Mouse (Mus musculus) embryonic facial prominence, embryonic 14.5 days (tissue): ENCODE results near the gene Trim69. TPM values are rescaled to one million over a fixed set of nuclear protein-coding genes. Genes with fewer than 3 reads are reported as not detected.

Source experiments
- ATAC-seq: fragments of 200-750 bp; cut with Nextera tagmentation; 2 replicates; pipeline ENCODE4 v1.8.0; 2017; ENCODE audit warnings: low read depth, moderate number of reproducible peaks, moderate TSS enrichment
- DNase-seq: peaks from one replicate; pipeline ENCODE4 v3.0.0-alpha.2; 2015; ENCODE audit warnings: low spot score
- H3K27ac ChIP-seq: fragments of 300-500 bp; sonication (generic); replicated peaks from 2 replicates; pipeline ENCODE4 v1.5.1; 2014; ENCODE audit warnings: low read depth, mild to moderate bottlenecking, low read length, moderate library complexity
- H3K27me3 ChIP-seq: fragments of 300-500 bp; sonication (generic); replicated peaks from 2 replicates; pipeline ENCODE4 v1.6.1; 2014; ENCODE audit warnings: low read length; ENCODE audit not compliant: control insufficient read depth, insufficient read depth
- H3K36me3 ChIP-seq: fragments of 300-500 bp; sonication (generic); 2 replicates; pipeline ENCODE4 v1.6.1; 2014; ENCODE audit warnings: low read length, mixed read lengths; ENCODE audit not compliant: control insufficient read depth, insufficient read depth
- H3K4me1 ChIP-seq: fragments of 300-500 bp; sonication (generic); 2 replicates; pipeline ENCODE4 v1.6.1; 2014; ENCODE audit warnings: antibody characterized with exemption, low read length; ENCODE audit not compliant: control insufficient read depth, insufficient read depth
- H3K4me2 ChIP-seq: fragments of 300-500 bp; sonication (generic); 2 replicates; pipeline ENCODE4 v1.6.1; 2014; ENCODE audit warnings: low read depth, mild to moderate bottlenecking, low read length, moderate library complexity, mixed read lengths
- H3K4me3 ChIP-seq: fragments of 300-500 bp; sonication (generic); 2 replicates; pipeline ENCODE4 v1.5.1; 2014; ENCODE audit warnings: low read depth, mild to moderate bottlenecking, low read length
- H3K9ac ChIP-seq: fragments of 300-500 bp; sonication (generic); 2 replicates; pipeline ENCODE4 v1.6.1; 2014; ENCODE audit warnings: low read depth, mild to moderate bottlenecking, low read length, moderate library complexity, mixed read lengths
- H3K9me3 ChIP-seq: fragments of 300-500 bp; sonication (generic); 2 replicates; pipeline ENCODE4 v1.6.1; 2016; ENCODE audit warnings: low read length; ENCODE audit not compliant: control insufficient read depth
- WGBS: fragments of 180-500 bp; shearing (Covaris S2); extraction: QIAGEN DNeasy Blood & Tissue Kit; methylation state at CpG from one replicate; pipeline ENCODE4 v1.1.7; 2014; 5-methylcytosine and 5-hydroxymethylcytosine counted together
- polyA plus RNA-seq: library from polyadenylated mRNA; unstranded; fragments of >200 nt; fragmentation: Nextera tagmentation; extraction: Ambion mirVana; gene quantifications from 2 replicates; pipeline ENCODE4 v1.2.1, GENCODE M21; 2014

The Trim69 gene
- polyA plus RNA-seq, 1 experiment from 2014 or later: 0.10 TPM

DNA sequence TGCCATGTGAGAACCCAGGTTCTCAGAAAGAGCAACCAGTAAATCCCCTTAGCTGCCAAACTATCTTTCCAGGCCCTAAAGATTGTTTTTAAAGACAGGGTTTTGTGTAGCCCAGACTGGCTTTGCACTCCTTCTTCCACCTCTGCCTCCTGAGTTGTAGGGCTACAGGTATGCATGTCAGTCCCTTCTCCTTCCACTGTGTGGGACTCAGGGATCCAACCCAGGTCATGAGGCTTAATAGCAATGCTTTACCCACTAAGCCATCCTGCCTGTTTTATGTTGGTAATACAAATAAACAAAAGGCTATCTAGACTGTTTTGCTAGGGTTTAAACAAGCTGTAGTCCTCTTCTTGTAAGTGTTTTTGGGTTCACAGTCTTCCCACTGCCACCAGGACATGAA lies 2.9 kb upstream of the Trim69 start:
- Histone ChIP-seq H3K9ac (no peak overlapping the region), H3K4me2 (no peak overlapping the region), H3K4me1 (peaks cover 5% of the 10 kb centered on the region; the same call in 1 of the 2 replicates), H3K27ac (no peak overlapping the region), H3K36me3 (peaks cover 3% of the 10 kb centered on the region; the same call in 1 of the 2 replicates), H3K27me3 (no peaks in the 10 kb centered on the region), H3K9me3 (no peaks in the 10 kb centered on the region), H3K4me3 (no peak overlapping the region)
- DNase-seq (no peak), ATAC-seq (no peak)

DNA sequence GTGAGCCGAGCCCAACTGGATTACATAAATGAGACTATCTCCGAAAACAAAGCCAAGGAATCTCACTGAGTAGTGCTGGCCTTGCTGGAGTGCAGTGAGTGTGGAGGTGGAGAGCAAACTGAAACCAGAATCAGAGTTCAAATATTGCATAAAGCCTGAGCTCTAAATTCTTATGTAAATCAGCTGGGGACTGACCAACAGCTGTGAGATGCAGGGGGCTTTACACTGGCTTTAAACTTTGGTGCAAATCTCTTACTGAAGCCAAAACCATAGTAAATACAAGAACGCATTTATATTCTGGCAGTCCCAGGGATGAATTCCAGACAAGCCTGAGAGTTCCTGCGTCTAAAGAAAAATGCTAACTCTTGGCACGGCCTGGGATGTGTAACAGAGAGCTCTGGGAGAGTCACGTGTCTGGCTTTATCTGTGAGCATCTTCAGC lies 2.1 kb upstream of the Trim69 start:
- H3K36me3 ChIP-seq: peaks cover 3% of the 10 kb centered on the region; the same call in 1 of the 2 replicates
- H3K4me3 ChIP-seq: no peak overlapping the region
- H3K4me1 ChIP-seq: peaks cover 5% of the 10 kb centered on the region; the same call in 1 of the 2 replicates
- ATAC-seq (peak; percentile 77), DNase-seq (peak; percentile 84)
- no peak overlapping the region for H3K4me2 ChIP-seq
- H3K27ac ChIP-seq: no peak overlapping the region
- no peak overlapping the region for H3K9ac ChIP-seq
- no peaks in the 10 kb centered on the region for H3K27me3 ChIP-seq
- H3K9me3 ChIP-seq: no peaks in the 10 kb centered on the region
- 29% methylated on average over 6 of the region's 6 CpGs for WGBS

GRCm38 (mm10) chr2:122159667-122160066 lies 833 bp upstream of the Trim69 start:
- Histone ChIP-seq H3K36me3 (no peaks in the 10 kb centered on the region), H3K27ac (no peak overlapping the region), H3K4me1 (peaks cover 5% of the 10 kb centered on the region; the same call in 1 of the 2 replicates), H3K9ac (no peak overlapping the region), H3K27me3 (no peaks in the 10 kb centered on the region), H3K9me3 (no peaks in the 10 kb centered on the region), H3K4me3 (no peak overlapping the region), H3K4me2 (no peak overlapping the region)
- DNase-seq (no peak), ATAC-seq (no peak)
- 80% methylated on average over 6 of the region's 6 CpGs for WGBS

- peak; percentile 38 for DNase-seq
- no peaks in the 10 kb centered on the region for H3K27me3 ChIP-seq
These were observed 1.0 kb downstream of the Trim69 start for GRCm38 (mm10) chr2:122161542-122161941.

GRCm38 (mm10) chr2:122162529-122162928 lies 2.0 kb downstream of the Trim69 start:
- Histone ChIP-seq H3K4me3 (no peak overlapping the region), H3K9ac (no peak overlapping the region), H3K9me3 (no peaks in the 10 kb centered on the region), H3K27ac (no peak overlapping the region), H3K27me3 (no peaks in the 10 kb centered on the region), H3K4me2 (no peak overlapping the region), H3K36me3 (no peaks in the 10 kb centered on the region), H3K4me1 (peaks cover 5% of the 10 kb centered on the region; the same call in 1 of the 2 replicates)
- ATAC-seq (no peak), DNase-seq (no peak)
- 81% methylated on average over 2 of the region's 2 CpGs for WGBS

More at GRCm38 (mm10) chr2:122161542-122161941, 1.0 kb downstream of the Trim69 start:
- Histone ChIP-seq H3K27ac (no peak overlapping the region), H3K9me3 (no peaks in the 10 kb centered on the region), H3K9ac (no peak overlapping the region), H3K36me3 (no peaks in the 10 kb centered on the region), H3K4me3 (no peak overlapping the region), H3K4me2 (no peak overlapping the region), H3K4me1 (peaks cover 5% of the 10 kb centered on the region; the same call in 1 of the 2 replicates)
- peak; percentile 38; the same call in 1 of the 2 replicates for ATAC-seq
- WGBS: 41% methylated on average over 4 of the region's 4 CpGs

DNA sequence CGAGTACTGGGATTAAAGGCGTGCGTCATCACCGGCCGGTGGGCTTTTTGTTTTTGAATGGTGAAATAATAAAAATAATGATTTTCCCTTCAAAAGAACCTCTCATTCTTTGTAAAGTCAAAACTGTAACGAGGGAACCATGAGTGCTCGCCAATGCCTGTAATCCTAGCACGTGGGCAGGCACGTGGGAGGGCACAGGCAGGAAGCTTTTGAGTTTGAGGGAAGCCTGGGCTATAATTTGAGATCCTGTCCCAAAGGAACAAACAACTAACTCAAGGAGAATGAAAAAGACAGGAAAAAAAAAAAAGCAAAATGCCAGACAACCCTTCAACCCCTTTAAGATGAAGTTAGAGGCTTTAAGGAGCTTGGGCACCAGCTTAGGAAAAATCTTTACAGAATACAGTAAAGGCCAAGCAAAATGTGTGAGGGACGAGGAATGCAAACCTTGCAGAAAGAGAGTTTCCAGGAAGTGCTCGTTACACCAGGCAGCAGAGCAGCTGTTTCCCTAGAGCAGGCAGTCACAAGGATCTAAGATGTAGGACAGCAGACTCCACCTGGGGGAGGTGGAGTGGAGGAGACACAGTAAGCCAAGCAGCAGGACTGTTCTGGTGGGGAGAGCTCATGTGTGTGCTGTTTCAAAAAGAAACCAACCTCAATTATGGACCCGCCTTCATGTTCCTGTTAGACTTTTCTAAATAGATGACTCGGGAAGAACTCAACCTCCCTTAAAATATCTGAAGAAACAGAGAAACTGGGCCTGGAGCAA lies 3.1 kb downstream of the Trim69 start:
- Histone ChIP-seq H3K9ac (no peak overlapping the region), H3K36me3 (no peaks in the 10 kb centered on the region), H3K4me2 (no peak overlapping the region), H3K4me3 (no peak overlapping the region), H3K9me3 (no peaks in the 10 kb centered on the region), H3K27ac (0 out of 2 replicates have a peak overlapping the region, but pooled peaks have one; percentile 33), H3K4me1 (peaks cover 5% of the 10 kb centered on the region; the same call in 1 of the 2 replicates), H3K27me3 (no peaks in the 10 kb centered on the region)
- WGBS: 65% methylated on average over 13 of the region's 13 CpGs
- ATAC-seq: no peak
- DNase-seq: no peak

- Histone ChIP-seq H3K27ac (0 out of 2 replicates have a peak overlapping the region, but pooled peaks have one; percentile 33), H3K9ac (no peak overlapping the region), H3K9me3 (no peaks in the 10 kb centered on the region), H3K4me3 (no peak overlapping the region), H3K4me1 (peaks cover 5% of the 10 kb centered on the region; the same call in 1 of the 2 replicates), H3K36me3 (no peaks in the 10 kb centered on the region), H3K4me2 (no peak overlapping the region), H3K27me3 (no peaks in the 10 kb centered on the region)
- 86% methylated on average over 11 of the region's 11 CpGs for WGBS
- no peak for ATAC-seq
- DNase-seq: no peak
These were observed 3.8 kb downstream of the Trim69 start for GRCm38 (mm10) chr2:122164293-122164692.

DNA sequence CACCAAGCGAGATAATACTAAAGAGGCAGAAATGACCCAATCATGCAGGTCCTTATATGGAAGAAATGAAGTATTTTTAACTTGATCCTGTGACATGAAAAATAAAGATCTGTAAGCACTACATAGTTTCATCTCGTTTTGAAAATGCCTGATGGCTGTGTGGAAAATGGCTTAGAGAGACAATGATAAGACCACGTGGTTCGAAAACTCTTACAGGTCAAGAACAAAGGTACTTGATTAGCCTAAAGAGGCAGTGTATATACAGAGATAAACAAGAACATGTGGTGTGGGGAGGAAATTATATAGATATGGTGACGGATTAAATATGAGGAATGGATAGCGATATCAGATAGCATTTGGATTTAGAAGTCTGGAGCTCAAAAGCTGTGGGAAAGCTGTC lies 10.8 kb downstream of the Trim69 start:
- no peaks in the 10 kb centered on the region for H3K27me3 ChIP-seq
- H3K4me2 ChIP-seq: no peak overlapping the region
- no peaks in the 10 kb centered on the region for H3K9me3 ChIP-seq
- H3K36me3 ChIP-seq: no peaks in the 10 kb centered on the region
- 76% methylated on average over 6 of the region's 6 CpGs for WGBS
- H3K4me1 ChIP-seq: no peaks in the 10 kb centered on the region
- no peak overlapping the region for H3K4me3 ChIP-seq
- DNase-seq (no peak), ATAC-seq (no peak)
- H3K9ac ChIP-seq: no peak overlapping the region
- H3K27ac ChIP-seq: no peak overlapping the region
